Mouse (Mus musculus) monocyte, adult 2 months (primary cell): ENCODE measurements around the gene Lrrc73.

ENCODE experiments used
- DNase-seq, 2 experiments: peaks; one replicate each; pipeline ENCODE4 v3.0.0; 2022; ENCODE audit warnings: low spot score in 2 of 2, low read depth in 1 of 2

Lrrc73 gene

GRCm38 (mm10) chr17:46253452-46254084 lies at the start of gene Lrrc73:
TSS of gene Lrrc73 (plus strand) at chr17:46253531.
- peak; percentile 80 to 90 for DNase-seq

- no peak for DNase-seq
Observed at GRCm38 (mm10) chr17:46206676-46207075, 46.7 kb upstream of the Lrrc73 start.

- DNase-seq, result no peak
Observed at GRCm38 (mm10) chr17:46210550-46210949, 42.8 kb upstream of the Lrrc73 start.

- no peak for DNase-seq
Observed at GRCm38 (mm10) chr17:46221601-46222000, 31.7 kb upstream of the Lrrc73 start.

- DNase-seq, result no peak
Observed at GRCm38 (mm10) chr17:46227576-46227975, 25.8 kb upstream of the Lrrc73 start.

- no peak for DNase-seq
Observed at GRCm38 (mm10) chr17:46236067-46236466, 17.3 kb upstream of the Lrrc73 start.

GRCm38 (mm10) chr17:46237079-46237478 lies 16.3 kb upstream of the Lrrc73 start:
- no peak for DNase-seq

GRCm38 (mm10) chr17:46237480-46237879 lies 15.9 kb upstream of the Lrrc73 start:
- DNase-seq, result no peak

- DNase-seq, result no peak
Observed at GRCm38 (mm10) chr17:46239516-46240114, 13.7 kb upstream of the Lrrc73 start.

- DNase-seq, result no peak
Observed at GRCm38 (mm10) chr17:46241471-46241870, 11.9 kb upstream of the Lrrc73 start.

- DNase-seq, result no peak
Observed at GRCm38 (mm10) chr17:46242274-46242673, 11.1 kb upstream of the Lrrc73 start.

- DNase-seq, result no peak
Observed at GRCm38 (mm10) chr17:46242993-46243392, 10.3 kb upstream of the Lrrc73 start.

GRCm38 (mm10) chr17:46243624-46244023 lies 9.7 kb upstream of the Lrrc73 start:
- DNase-seq, result no peak

- no peak for DNase-seq
Observed at GRCm38 (mm10) chr17:46244579-46244978, 8.8 kb upstream of the Lrrc73 start.

GRCm38 (mm10) chr17:46247512-46248188 lies 5.7 kb upstream of the Lrrc73 start, which contains the start of the genes Polr1c and Yipf3:
TSS of gene Polr1c (minus strand) at chr17:46248054.
TSS of gene Yipf3 (plus strand) at chr17:46248080.
- DNase-seq, result peak; percentile 86 to 90

- DNase-seq, result no peak
Observed at GRCm38 (mm10) chr17:46248189-46248522, 5.2 kb upstream of the Lrrc73 start.

- DNase-seq, result no peak
Observed at GRCm38 (mm10) chr17:46251174-46251573, 2.2 kb upstream of the Lrrc73 start.

- no peak for DNase-seq
Observed at GRCm38 (mm10) chr17:46252571-46253451, 520 bp upstream of the Lrrc73 start.

- no peak for DNase-seq
Observed at GRCm38 (mm10) chr17:46254106-46254505, 775 bp downstream of the Lrrc73 start.

- no peak for DNase-seq
Observed at GRCm38 (mm10) chr17:46255147-46255546, 1.8 kb downstream of the Lrrc73 start.

GRCm38 (mm10) chr17:46258279-46259053 lies 5.1 kb downstream of the Lrrc73 start:
- DNase-seq, result no peak
